Mouse (Mus musculus): ENCODE measurements around the gene Rtl9.

DNA sequence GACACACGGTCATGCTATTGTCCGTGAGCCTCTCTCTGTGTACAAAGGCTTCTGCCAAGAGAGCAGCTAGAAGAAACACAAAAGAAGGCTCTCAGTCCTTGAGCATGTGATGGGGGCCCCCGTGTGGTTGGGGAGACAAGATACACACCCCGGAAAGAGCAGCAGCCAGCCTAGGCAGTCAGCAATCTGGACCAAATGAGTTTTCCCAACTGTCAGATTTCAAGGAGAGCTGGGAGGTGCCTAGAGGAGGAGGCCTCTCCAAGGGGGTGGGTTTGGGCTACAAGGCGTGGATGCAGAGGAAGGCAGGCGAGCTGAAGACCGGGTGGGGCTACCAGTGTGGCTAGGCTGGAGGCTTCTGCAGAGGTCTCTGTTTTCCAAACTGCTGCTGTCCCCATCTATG is 35.6 kb upstream of the Rtl9 start:
- TF ChIP-seq CTCF (IDR thresholded peaks at IDR 0.05; ENCODE audit: low read depth, low read length) (no peak), POLR2A (IDR thresholded peaks at IDR 0.05; ENCODE audit: insufficient read depth, low read length) (no peak)

Data from ES-Bruce4 (cell line).